Mouse (Mus musculus): ENCODE data around the gene Kel.

Gene Kel

GRCm38 (mm10) chr6:41646220-41646619, 57.9 kb downstream of the Kel start:
- no peak for DNase-seq (ENCODE audit: low read depth)

GRCm38 (mm10) chr6:41643227-41643626, 60.9 kb downstream of the Kel start:
- no peak for DNase-seq (ENCODE audit: low read depth)

GRCm38 (mm10) chr6:41642765-41643164, 61.4 kb downstream of the Kel start:
- no peak for DNase-seq (ENCODE audit: low read depth)

GRCm38 (mm10) chr6:41641173-41641866, 62.8 kb downstream of the Kel start:
- DNase-seq (ENCODE audit: low read depth) = no peak

- no peak for DNase-seq (ENCODE audit: low read depth)
Measured at GRCm38 (mm10) chr6:41640449-41640848, 63.7 kb downstream of the Kel start.

- no peak for DNase-seq (ENCODE audit: low read depth)
Measured at GRCm38 (mm10) chr6:41637927-41638506, 66.1 kb downstream of the Kel start.

- no peak for DNase-seq (ENCODE audit: low read depth)
Measured at GRCm38 (mm10) chr6:41637393-41637792, 66.7 kb downstream of the Kel start.

Data from NIH3T3 (cell line).